Mouse (Mus musculus) hindbrain, embryonic 10.5 days (tissue): ENCODE results near the gene Ercc2. TPM values are rescaled to one million over a fixed set of nuclear protein-coding genes. Genes with fewer than 3 reads are reported as not detected.
A peak's percentile ranks its signal among the peaks of the same experiment; 100 is the strongest.

ENCODE experiments used
- DNase-seq: peaks from one replicate; pipeline ENCODE4 v3.0.0-alpha.2; 2017; ENCODE audit warnings: low spot score
- H3K27ac ChIP-seq: fragments of 300-500 bp; sonication (generic); 2 replicates; pipeline ENCODE4 v1.5.1; 2016; ENCODE audit warnings: mild to moderate bottlenecking, moderate library complexity
- H3K27me3 ChIP-seq: fragments of 300-500 bp; sonication (generic); 2 replicates; pipeline ENCODE4 v1.6.1; 2016; ENCODE audit warnings: mild to moderate bottlenecking; ENCODE audit not compliant: poor library complexity, insufficient read depth, severe bottlenecking
- H3K36me3 ChIP-seq: fragments of 300-500 bp; sonication (generic); 2 replicates; pipeline ENCODE4 v1.6.1; 2016; ENCODE audit warnings: mild to moderate bottlenecking, moderate library complexity
- H3K4me1 ChIP-seq: fragments of 300-500 bp; sonication (generic); replicated peaks from 2 replicates; pipeline ENCODE4 v1.6.1; 2016; ENCODE audit warnings: mild to moderate bottlenecking
- H3K4me3 ChIP-seq: fragments of 300-500 bp; sonication (generic); 2 replicates; pipeline ENCODE4 v1.5.1; 2016; ENCODE audit warnings: mild to moderate bottlenecking, moderate library complexity
- H3K9me3 ChIP-seq: fragments of 300-500 bp; sonication (generic); 2 replicates; pipeline ENCODE4 v1.6.1; 2016; ENCODE audit warnings: mild to moderate bottlenecking, moderate library complexity
- WGBS: fragments of 180-500 bp; shearing (Covaris S2); methylation state at CpG from one replicate; pipeline ENCODE4 v1.1.7; 2016; 5-methylcytosine and 5-hydroxymethylcytosine counted together
- polyA plus RNA-seq: library from polyadenylated mRNA; unstranded; fragments of >200 nt; fragmentation: Nextera tagmentation; extraction: Ambion mirVana; gene quantifications from 2 replicates; pipeline ENCODE4 v1.2.1, GENCODE M21; 2016

Ercc2 gene
- polyA plus RNA-seq, 1 experiment from 2014 or later = 33.9 TPM

DNA sequence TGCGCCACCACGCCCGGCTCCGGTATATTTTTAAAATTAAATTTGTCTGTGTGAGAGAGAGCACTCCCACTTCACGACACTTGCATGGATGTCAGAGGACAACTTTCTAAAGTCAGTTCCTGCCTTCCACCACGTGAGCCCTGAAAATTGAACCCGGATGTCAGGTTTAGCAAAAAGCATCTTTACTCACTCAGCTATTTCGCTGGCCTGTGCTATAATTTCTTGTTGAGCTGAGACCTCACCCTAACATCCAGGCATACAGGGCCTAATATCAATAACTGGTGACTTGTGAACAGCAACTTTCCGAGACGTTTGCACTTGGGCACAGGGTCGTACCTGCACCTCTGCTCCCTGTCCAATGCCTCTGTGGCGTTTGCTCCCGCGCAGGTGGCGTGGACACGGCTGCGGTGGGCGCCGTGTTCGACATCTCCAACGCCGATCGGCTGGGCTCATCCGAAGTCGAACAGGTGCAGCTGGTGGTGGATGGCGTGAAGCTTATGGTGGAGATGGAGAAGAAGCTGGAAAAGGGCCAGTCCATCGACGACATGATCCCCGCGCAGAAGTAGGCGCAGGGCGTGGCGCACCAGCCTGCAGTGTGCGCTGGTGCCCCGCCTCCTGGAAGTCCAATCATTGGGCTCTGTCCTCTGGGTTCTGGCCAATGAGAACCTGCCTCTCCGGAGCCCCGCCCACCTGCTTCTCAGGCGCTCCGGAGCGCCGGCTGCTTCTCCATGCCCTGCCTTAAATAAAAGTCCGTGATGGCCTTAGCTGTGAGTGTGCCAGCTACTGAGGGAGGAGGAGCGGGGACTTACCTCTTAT lies 39.2 kb downstream of the Ercc2 start:
- no peak overlapping the region for H3K27ac ChIP-seq
- H3K4me1 ChIP-seq = peaks cover 8% of the 10 kb centered on the region
- H3K27me3 ChIP-seq = peaks cover 72% of the 10 kb centered on the region
- DNase-seq = peak; percentile 87
- H3K4me3 ChIP-seq = peak overlapping the region; percentile 52
- H3K36me3 ChIP-seq = peaks cover 15% of the 10 kb centered on the region
- WGBS = 13% methylated on average over 43 of the region's 43 CpGs
- peaks cover 5% of the 10 kb centered on the region for H3K9me3 ChIP-seq

DNA sequence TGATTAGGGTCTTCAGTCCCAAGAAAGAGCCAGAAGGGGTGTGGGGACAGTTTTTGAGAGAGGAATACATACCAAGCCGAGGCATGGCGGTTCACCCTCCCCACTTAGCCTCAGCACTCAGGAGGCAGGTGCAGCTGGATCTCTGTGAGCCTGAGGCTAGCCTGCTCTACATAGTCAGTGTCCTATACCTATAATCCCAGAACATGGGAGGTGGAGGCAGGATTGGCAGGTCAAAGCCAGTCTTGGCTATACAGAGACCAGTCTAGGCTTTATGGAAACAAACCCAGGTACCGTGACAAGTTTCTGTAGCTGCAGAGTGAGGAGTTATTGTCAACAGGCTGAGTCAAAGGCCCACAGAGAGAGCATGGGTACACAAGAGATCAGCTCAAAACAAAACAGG lies 41.3 kb downstream of the Ercc2 start:
- Histone ChIP-seq H3K27me3 (peaks cover 55% of the 10 kb centered on the region), H3K27ac (no peak overlapping the region), H3K9me3 (peaks cover 2% of the 10 kb centered on the region), H3K4me3 (no peak overlapping the region), H3K4me1 (peaks cover 10% of the 10 kb centered on the region), H3K36me3 (peaks cover 35% of the 10 kb centered on the region)
- DNase-seq = no peak
- WGBS = 89% methylated on average over 3 of the region's 3 CpGs

DNA sequence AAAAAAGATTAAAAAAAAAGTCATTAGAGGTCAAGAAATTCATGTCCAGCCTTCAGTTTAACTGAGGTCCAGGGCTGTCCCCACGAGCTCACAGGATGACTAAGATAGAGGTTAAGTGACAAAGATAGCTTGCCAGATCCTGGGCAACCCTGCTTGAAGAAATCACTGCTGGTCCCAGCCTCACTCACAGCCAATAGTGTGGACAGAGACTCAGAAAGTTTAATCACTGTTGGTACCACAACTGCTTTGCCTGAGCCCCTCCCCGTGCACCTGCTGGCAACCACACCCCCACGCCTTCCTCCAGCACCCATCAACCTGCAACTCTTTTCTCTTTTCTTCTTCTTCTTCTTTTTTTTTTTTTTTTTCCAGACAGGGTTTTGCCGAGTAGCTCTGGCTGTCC lies 42.2 kb downstream of the Ercc2 start:
- Histone ChIP-seq H3K27me3 (peaks cover 45% of the 10 kb centered on the region), H3K4me3 (no peak overlapping the region), H3K27ac (no peak overlapping the region), H3K36me3 (peaks cover 45% of the 10 kb centered on the region), H3K4me1 (peaks cover 12% of the 10 kb centered on the region), H3K9me3 (no peaks in the 10 kb centered on the region)
- DNase-seq = no peak
- WGBS = 64% methylated on average over 4 of the region's 4 CpGs

DNA sequence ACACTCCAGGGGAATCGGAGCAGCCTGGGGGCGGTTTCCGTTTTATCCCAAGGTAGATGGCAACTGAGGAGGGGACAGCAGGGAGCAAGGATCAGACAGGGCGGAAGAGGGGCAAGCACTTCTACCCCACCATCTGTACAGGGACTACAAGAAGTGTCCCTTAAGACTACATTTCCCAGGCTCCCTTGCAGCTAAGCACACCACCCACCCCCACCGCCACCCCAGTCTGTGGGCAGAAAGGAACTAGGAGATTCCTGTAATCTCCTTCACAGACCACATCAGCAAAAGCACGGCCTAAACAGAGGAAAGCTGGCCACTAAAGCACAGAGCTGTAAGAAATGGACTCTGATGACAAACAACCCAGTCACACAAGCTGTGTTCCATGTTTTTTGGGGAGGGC lies 44.5 kb downstream of the Ercc2 start:
- peaks cover 68% of the 10 kb centered on the region for H3K36me3 ChIP-seq
- no peaks in the 10 kb centered on the region for H3K9me3 ChIP-seq
- H3K27ac ChIP-seq = no peak overlapping the region
- H3K4me1 ChIP-seq = peaks cover 6% of the 10 kb centered on the region
- no peak overlapping the region for H3K4me3 ChIP-seq
- H3K27me3 ChIP-seq = peaks cover 22% of the 10 kb centered on the region
- 79% methylated on average over 6 of the region's 6 CpGs for WGBS
- DNase-seq = no peak

DNA sequence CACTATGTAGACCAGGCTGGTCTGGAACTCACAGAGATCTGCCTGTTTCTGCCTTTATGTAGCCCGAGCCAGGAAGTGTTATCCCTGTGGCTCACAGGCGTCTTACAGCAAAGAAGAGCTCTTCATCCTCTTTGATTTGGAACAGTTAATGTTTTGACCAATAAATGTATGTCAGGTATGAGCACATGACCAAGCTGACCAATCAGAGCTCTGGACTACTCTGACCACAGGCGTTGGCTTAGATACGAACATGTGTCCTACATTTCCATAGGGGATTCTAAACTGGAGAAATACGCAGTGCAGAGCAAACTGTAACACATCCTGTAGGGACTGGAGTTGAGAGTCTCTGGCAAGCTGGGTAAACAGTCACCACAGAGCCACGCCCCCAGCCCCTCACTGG lies 45.1 kb downstream of the Ercc2 start:
- Histone ChIP-seq H3K4me3 (no peak overlapping the region), H3K27ac (no peak overlapping the region), H3K27me3 (peaks cover 18% of the 10 kb centered on the region), H3K9me3 (no peaks in the 10 kb centered on the region), H3K36me3 (peaks cover 73% of the 10 kb centered on the region), H3K4me1 (peaks cover 4% of the 10 kb centered on the region; the same call in 1 of the 2 replicates)
- 90% methylated on average over 6 of the region's 6 CpGs for WGBS
- DNase-seq = no peak

DNA sequence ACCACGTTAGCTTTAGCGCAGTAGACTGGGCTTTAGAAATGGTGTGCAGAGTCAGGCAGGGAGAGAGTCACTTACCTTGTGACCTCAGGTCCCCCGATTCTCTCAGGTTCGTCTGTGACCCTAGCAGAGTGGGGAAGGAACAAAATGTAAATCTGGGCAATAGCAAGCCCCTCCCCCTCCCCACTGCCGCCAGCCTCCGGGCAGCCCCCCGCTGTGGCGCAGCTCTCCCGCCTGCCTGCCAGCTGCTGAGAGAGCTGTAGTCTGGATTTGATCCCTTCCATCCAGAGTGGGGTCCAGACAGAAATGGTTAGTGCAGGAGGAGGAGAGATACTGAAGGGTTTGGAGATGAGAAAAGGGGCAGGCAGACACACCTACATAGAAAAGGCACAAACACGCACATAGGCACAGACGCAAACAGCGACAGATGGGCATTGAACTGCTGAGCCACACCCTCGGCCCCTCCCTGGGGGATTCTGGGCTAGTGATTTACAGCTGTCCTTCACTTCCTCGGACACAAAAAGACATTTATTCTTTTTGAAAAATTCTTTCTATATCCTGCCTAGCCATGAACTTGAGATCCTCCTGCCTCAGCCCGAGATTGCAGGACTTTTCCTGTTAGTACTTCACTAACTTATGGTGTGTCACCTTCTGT lies 46.3 kb downstream of the Ercc2 start:
- peaks cover 86% of the 10 kb centered on the region for H3K36me3 ChIP-seq
- 69% methylated on average over 15 of the region's 15 CpGs for WGBS

DNA sequence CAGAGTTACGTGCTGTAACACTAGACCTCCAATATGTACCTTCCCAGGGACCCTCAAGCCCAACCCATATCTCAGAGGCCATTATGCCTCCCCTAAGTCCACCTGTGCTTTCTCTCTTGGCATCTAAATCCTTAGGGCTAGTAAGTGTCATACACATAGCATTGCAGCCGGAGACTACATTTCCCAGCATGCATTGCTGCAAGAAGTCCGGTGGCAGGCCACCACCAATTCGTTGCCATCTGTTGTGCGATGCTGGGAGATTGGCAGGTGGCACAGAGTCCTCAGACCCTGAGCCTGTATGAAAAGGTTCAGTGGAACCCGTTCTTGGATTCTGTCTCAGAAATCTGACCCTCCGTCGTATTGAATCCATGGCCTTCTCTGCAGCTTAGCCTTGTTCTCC lies 47.9 kb downstream of the Ercc2 start:
- 70% methylated on average over 8 of the region's 8 CpGs for WGBS
- no peak for DNase-seq
- peaks cover 13% of the 10 kb centered on the region; the same call in 1 of the 2 replicates for H3K9me3 ChIP-seq
- no peak overlapping the region for H3K27ac ChIP-seq
- H3K4me1 ChIP-seq = peaks cover 4% of the 10 kb centered on the region; the same call in 1 of the 2 replicates
- no peak overlapping the region for H3K4me3 ChIP-seq
- peaks cover 100% of the 10 kb centered on the region for H3K36me3 ChIP-seq
- peaks cover 2% of the 10 kb centered on the region; the same call in 1 of the 2 replicates for H3K27me3 ChIP-seq

More for the DNA sequence above, 46.3 kb downstream of the Ercc2 start:
- H3K9me3 ChIP-seq = peaks cover 9% of the 10 kb centered on the region; the same call in 1 of the 2 replicates
- no peak for DNase-seq
- H3K4me1 ChIP-seq = peaks cover 4% of the 10 kb centered on the region; the same call in 1 of the 2 replicates
- no peak overlapping the region for H3K4me3 ChIP-seq
- peaks cover 5% of the 10 kb centered on the region for H3K27me3 ChIP-seq
- no peak overlapping the region for H3K27ac ChIP-seq

DNA sequence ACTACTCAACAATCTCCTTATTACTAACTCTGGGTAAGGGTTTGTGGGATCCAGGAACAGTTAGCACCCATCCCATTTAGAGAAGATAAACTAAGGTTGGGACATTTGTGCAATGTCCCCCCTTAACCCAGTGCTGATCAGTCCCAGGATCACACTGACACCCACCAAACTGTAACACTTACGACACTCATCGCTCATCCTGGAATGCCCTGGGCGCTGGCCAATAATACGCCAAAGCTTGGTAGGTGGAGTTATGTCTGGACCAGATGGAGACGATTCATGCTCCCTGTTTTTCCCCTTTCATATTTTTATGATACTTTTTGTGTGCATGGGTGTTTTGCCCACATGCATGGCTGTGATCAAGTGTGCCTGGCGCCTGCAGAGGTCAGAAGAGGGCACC lies 48.6 kb downstream of the Ercc2 start:
- 95% methylated on average over 6 of the region's 6 CpGs for WGBS
- H3K4me1 ChIP-seq = peaks cover 4% of the 10 kb centered on the region; the same call in 1 of the 2 replicates
- DNase-seq = no peak
- H3K27me3 ChIP-seq = no peaks in the 10 kb centered on the region
- no peak overlapping the region for H3K4me3 ChIP-seq
- peaks cover 100% of the 10 kb centered on the region for H3K36me3 ChIP-seq
- H3K9me3 ChIP-seq = peaks cover 13% of the 10 kb centered on the region; the same call in 1 of the 2 replicates
- no peak overlapping the region for H3K27ac ChIP-seq

DNA sequence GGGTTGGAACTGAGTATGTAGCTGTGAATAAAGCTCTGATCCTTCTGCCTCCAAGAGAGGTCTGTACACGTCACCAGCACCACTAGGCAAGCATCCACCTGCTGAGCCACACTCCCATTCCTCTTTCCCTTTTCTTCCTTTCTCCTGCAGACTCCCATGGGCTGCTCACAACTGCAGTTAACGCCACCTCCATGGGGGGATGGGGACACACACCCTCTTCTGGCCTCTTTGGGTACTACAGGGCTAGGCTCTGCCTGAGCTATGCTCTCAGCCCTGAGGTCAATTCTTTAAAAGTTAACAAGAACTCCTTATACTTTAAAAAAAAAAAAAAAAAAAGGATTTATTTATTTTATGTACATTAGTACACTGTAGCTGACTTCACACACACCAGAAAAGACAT lies 50.7 kb downstream of the Ercc2 start:
- Histone ChIP-seq H3K4me3 (no peak overlapping the region), H3K36me3 (peaks cover 100% of the 10 kb centered on the region), H3K27me3 (no peaks in the 10 kb centered on the region), H3K4me1 (peaks cover 4% of the 10 kb centered on the region; the same call in 1 of the 2 replicates), H3K9me3 (peaks cover 13% of the 10 kb centered on the region; the same call in 1 of the 2 replicates), H3K27ac (no peak overlapping the region)
- 91% methylated on average over 2 of the region's 2 CpGs for WGBS
- no peak for DNase-seq

DNA sequence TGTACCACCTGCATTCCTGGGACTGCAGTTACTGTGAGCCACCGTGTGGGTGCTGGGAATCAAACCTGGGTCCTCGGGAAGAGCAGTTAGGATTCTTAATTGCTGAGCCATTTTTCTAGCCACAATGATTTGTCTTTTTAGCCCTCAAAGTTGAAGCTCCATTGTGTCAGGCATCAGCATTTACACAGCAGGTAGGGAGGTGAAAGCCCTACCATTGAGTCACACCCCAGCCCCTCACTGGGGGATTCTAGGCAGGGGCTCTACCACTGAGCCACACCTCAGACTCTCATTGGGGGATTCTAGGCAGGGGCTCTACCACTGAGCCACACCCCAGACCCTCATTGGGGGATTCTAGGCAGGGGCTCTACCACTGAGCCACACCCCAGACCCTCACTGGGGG lies 54.5 kb downstream of the Ercc2 start:
- no peaks in the 10 kb centered on the region for H3K27me3 ChIP-seq
- H3K4me3 ChIP-seq = no peak overlapping the region
- H3K9me3 ChIP-seq = peaks cover 13% of the 10 kb centered on the region; the same call in 1 of the 2 replicates
- WGBS = 98% methylated on average over 2 of the region's 2 CpGs
- H3K4me1 ChIP-seq = no peaks in the 10 kb centered on the region
- H3K36me3 ChIP-seq = peaks cover 97% of the 10 kb centered on the region
- no peak overlapping the region for H3K27ac ChIP-seq
- no peak for DNase-seq

DNA sequence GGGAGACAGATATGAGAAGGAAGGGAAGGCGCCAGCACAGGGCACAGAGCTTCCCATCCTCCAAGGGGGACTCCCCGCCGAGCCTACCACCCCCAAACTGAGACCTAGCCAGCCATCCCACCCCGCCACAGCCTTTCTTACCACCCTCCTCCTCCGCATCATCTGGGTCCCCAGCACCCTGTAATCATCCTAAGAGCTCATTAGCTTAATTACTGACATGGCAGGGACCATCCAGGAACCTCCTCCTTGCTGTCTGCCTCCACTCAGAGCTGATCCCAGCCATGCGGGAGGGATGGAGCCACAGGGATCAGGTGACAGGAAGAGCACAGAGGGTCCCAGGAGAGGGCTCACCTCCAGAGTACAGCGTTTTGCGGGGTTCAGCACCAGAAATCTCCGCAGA lies 55.2 kb downstream of the Ercc2 start:
- WGBS = 84% methylated on average over 9 of the region's 9 CpGs
- H3K9me3 ChIP-seq = peaks cover 13% of the 10 kb centered on the region; the same call in 1 of the 2 replicates
- no peak for DNase-seq
- H3K4me3 ChIP-seq = no peak overlapping the region
- H3K4me1 ChIP-seq = no peaks in the 10 kb centered on the region
- no peaks in the 10 kb centered on the region for H3K27me3 ChIP-seq
- H3K36me3 ChIP-seq = peaks cover 97% of the 10 kb centered on the region
- H3K27ac ChIP-seq = no peak overlapping the region

DNA sequence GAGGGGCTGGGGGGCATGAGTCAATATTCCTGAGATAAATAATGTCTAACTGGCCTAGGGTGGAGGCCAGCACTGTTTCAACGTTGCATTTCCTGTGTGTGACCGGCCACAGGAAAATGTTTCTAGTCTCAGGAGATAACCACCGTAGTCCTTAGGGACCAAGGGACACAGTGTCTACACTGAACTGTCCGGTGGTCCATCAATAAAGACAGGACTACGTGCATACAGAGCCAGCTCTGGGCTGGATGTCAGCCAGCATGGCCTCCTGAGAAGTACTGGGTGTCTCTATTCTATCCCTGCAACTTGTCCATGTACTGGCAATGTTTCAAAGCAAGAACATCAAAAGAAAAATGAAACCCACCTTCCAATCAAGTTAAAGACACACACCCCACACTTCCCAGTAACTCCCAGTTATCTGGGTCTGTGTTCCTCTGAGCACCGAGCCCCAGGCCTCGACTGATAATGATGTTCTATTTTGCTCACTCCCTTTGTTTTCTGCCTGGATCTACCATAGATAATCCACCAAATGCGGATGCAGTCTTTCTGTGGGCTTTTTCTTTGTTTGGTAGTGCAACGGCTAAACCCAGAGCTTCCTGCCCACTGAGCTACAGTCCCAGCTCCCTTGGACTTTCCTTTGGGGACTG lies 59.8 kb downstream of the Ercc2 start:
- Histone ChIP-seq H3K4me3 (no peak overlapping the region), H3K9me3 (no peaks in the 10 kb centered on the region), H3K27ac (no peak overlapping the region), H3K27me3 (no peaks in the 10 kb centered on the region), H3K4me1 (no peaks in the 10 kb centered on the region), H3K36me3 (peaks cover 93% of the 10 kb centered on the region)
- DNase-seq = no peak
- WGBS = 90% methylated on average over 9 of the region's 9 CpGs

DNA sequence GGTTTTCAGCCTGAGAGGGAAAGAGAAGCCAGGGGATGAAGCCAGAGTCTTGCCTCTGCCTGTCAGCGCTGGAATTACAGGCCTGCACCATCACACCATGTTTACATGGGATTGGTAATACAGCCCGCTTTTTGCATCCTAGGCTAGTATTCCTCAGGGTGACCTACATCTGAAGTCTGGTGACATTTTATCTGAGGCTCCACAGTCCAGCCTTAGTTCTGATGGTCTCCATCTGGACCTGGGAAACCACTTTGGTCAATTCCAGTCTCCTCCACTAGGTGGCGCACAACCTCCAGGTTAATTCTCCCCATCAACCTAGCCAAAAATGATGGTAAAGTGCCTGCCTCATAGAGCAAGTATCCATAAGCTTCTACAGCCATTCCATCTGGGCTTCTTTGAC lies 61.5 kb downstream of the Ercc2 start:
- H3K36me3 ChIP-seq = peaks cover 93% of the 10 kb centered on the region
- 42% methylated on average over 3 of the region's 3 CpGs for WGBS
- no peak overlapping the region for H3K27ac ChIP-seq
- no peaks in the 10 kb centered on the region for H3K27me3 ChIP-seq
- no peak overlapping the region for H3K4me3 ChIP-seq
- DNase-seq = peak; percentile 81
- no peaks in the 10 kb centered on the region for H3K9me3 ChIP-seq
- no peaks in the 10 kb centered on the region for H3K4me1 ChIP-seq
